Comparison of ENCODE assay signal across 10 mouse cellular contexts in genomic region chr7:16158735-16159134, GRCm38 (mm10). TPM values are rescaled to one million over a fixed set of nuclear protein-coding genes. Genes with fewer than 3 reads are reported as not detected.
DNase-seq lines count a peak whose midpoint lies in the region; ATAC-seq and TF ChIP-seq lines count a peak whose summit lies in the region.
"Had no signal": no experiment of that assay in that cellular context is flagged by ENCODE, and none has a peak within 500 bp of the region (broad histone marks: within the 10 kb centered on the region; RNA-seq: fewer than 3 reads in every experiment).

No protein-coding gene starts in this region.

- H3K4me3 ChIP-seq in left cerebral cortex, adult 2 months, result no peak overlapping the region
- no peak overlapping the region; the same call in 1 of the 2 replicates for H3K4me3 ChIP-seq in embryonic facial prominence, embryonic 15.5 days (replicated peaks)
- H3K4me3 ChIP-seq in hindbrain, embryonic 15.5 days, result peak overlapping the region; percentile 26
- H3K4me3 ChIP-seq in neural tube, embryonic 14.5 days (ENCODE audit: low read depth, low read length), result no peak overlapping the region
- H3K4me3 ChIP-seq: erythroblast, embryonic 14.5 days had no signal

- 0 out of 2 replicates have a peak overlapping the region, but pooled peaks have one; percentile 28 for H3K4me2 ChIP-seq in embryonic facial prominence, embryonic 15.5 days (replicated peaks)
- H3K4me2 ChIP-seq in hindbrain, embryonic 15.5 days, result peak overlapping the region; percentile 47
- 0 out of 2 replicates have a peak overlapping the region, but pooled peaks have one; percentile 16 for H3K4me2 ChIP-seq in neural tube, embryonic 14.5 days (ENCODE audit: low read depth, low read length)

- H3K27me3 ChIP-seq in embryonic facial prominence, embryonic 15.5 days, result peaks cover 24% of the 10 kb centered on the region
- no peaks in the 10 kb centered on the region for H3K27me3 ChIP-seq in hindbrain, embryonic 15.5 days
- no peaks in the 10 kb centered on the region for H3K27me3 ChIP-seq in neural tube, embryonic 14.5 days (ENCODE audit: control insufficient read depth, insufficient read depth, low read length)

- no peaks in the 10 kb centered on the region for H3K36me3 ChIP-seq in embryonic facial prominence, embryonic 15.5 days
- no peaks in the 10 kb centered on the region for H3K36me3 ChIP-seq in hindbrain, embryonic 15.5 days
- 0 out of 2 replicates have a peak, but pooled peaks cover 2% of the 10 kb centered on the region for H3K36me3 ChIP-seq in neural tube, embryonic 14.5 days (ENCODE audit: control insufficient read depth, insufficient read depth, low read length)

- DNase-seq in left cerebral cortex, adult 2 months (ENCODE audit: extremely low spot score in 1 of 2, low spot score in 2 of 2), result no peak
- DNase-seq in left cerebral cortex, adult 18-20 months (ENCODE audit: low spot score in 2 of 2), result no peak
- no peak for DNase-seq in thymus, postnatal 36 days
- DNase-seq: thymus, postnatal 14 days had no signal

- H3K9ac ChIP-seq in embryonic facial prominence, embryonic 15.5 days, result no peak overlapping the region
- H3K9ac ChIP-seq in hindbrain, embryonic 15.5 days, result peak overlapping the region; percentile 25; the same call in 1 of the 2 replicates
- peak overlapping the region; percentile 34 for H3K9ac ChIP-seq in neural tube, embryonic 14.5 days (replicated peaks; ENCODE audit: low read depth, low read length)

- peak overlapping the region; percentile 57 for H3K27ac ChIP-seq in left cerebral cortex, adult 2 months
- H3K27ac ChIP-seq in embryonic facial prominence, embryonic 15.5 days (replicated peaks), result no peak overlapping the region
- no peak overlapping the region for H3K27ac ChIP-seq in hindbrain, embryonic 15.5 days (replicated peaks)
- H3K27ac ChIP-seq in neural tube, embryonic 14.5 days (ENCODE audit: low read depth, low read length), result no peak overlapping the region

- TF ChIP-seq CTCF in left cerebral cortex, adult 2 months (IDR thresholded peaks at IDR 0.05), result no peak

- no peak for ATAC-seq in embryonic facial prominence, embryonic 15.5 days (ENCODE audit: insufficient number of reproducible peaks, low FRiP score, low TSS enrichment, low read depth)
- ATAC-seq in hindbrain, embryonic 15.5 days (ENCODE audit: low FRiP score, low read depth), result 0 out of 2 replicates have a peak, but pooled peaks have one; percentile 7
- peak; percentile 18; the same call in 1 of the 2 replicates for ATAC-seq in neural tube, embryonic 14.5 days (ENCODE audit: low read depth)
- ATAC-seq in frontal cortex, adult (ENCODE audit: low TSS enrichment), result no peak

- no peaks in the 10 kb centered on the region for H3K9me3 ChIP-seq in embryonic facial prominence, embryonic 15.5 days (replicated peaks)
- no peaks in the 10 kb centered on the region for H3K9me3 ChIP-seq in hindbrain, embryonic 15.5 days
- H3K9me3 ChIP-seq in neural tube, embryonic 14.5 days (ENCODE audit: control insufficient read depth, low read length), result no peaks in the 10 kb centered on the region

- WGBS in embryonic facial prominence, embryonic 15.5 days, result 10% methylated on average over 39 of the region's 39 CpGs
- WGBS in hindbrain, embryonic 15.5 days, result 16% methylated on average over 39 of the region's 39 CpGs
- WGBS in neural tube, embryonic 14.5 days, result 16% methylated on average over 39 of the region's 39 CpGs

- peaks cover 6% of the 10 kb centered on the region; the same call in 1 of the 2 replicates for H3K4me1 ChIP-seq in embryonic facial prominence, embryonic 15.5 days
- H3K4me1 ChIP-seq in hindbrain, embryonic 15.5 days (replicated peaks), result 0 out of 2 replicates have a peak, but pooled peaks cover 8% of the 10 kb centered on the region
- H3K4me1 ChIP-seq in neural tube, embryonic 14.5 days (ENCODE audit: control insufficient read depth, insufficient read depth, low read length), result peaks cover 2% of the 10 kb centered on the region; the same call in 1 of the 2 replicates

- intact Hi-C loops in left cerebral cortex, adult 2 months (cut with DNase I), result no loop called here

RNA-seq across cellular contexts. Expression of gene Meis3, which starts 16.2 kb away (rescaled TPM):
- total RNA-seq in left cerebral cortex, adult 2 months (2021), result 10 to 100 TPM; 39.8 to 42.6 TPM
- total RNA-seq in left cerebral cortex, adult 18-20 months (2021), result 10 to 100 TPM; 39.8 to 41.7 TPM
- 47.6 and 51.5 TPM in 2 replicates for polyA plus RNA-seq in embryonic facial prominence, embryonic 15.5 days (2015; fragmentation: Nextera tagmentation; extraction: Ambion mirVana)
- polyA plus RNA-seq in hindbrain, embryonic 15.5 days (2015; fragmentation: Nextera tagmentation; extraction: Ambion mirVana), result 120 and 134 TPM in 2 replicates
- polyA plus RNA-seq in neural tube, embryonic 14.5 days (2014; fragmentation: Nextera tagmentation; extraction: Ambion mirVana), result 122 and 127 TPM in 2 replicates

RNA-seq across cellular contexts. Expression of gene Slc8a2, which starts 29.1 kb away (rescaled TPM):
- total RNA-seq in left cerebral cortex, adult 2 months (2021), result 100 to 1,000 TPM; 226 TPM
- 100 to 1,000 TPM; 214 to 216 TPM for total RNA-seq in left cerebral cortex, adult 18-20 months (2021)
- polyA plus RNA-seq in embryonic facial prominence, embryonic 15.5 days (2015; fragmentation: Nextera tagmentation; extraction: Ambion mirVana), result 0.25 and 0.35 TPM in 2 replicates
- 1.1 TPM in 2 replicates for polyA plus RNA-seq in hindbrain, embryonic 15.5 days (2015; fragmentation: Nextera tagmentation; extraction: Ambion mirVana)
- polyA plus RNA-seq in neural tube, embryonic 14.5 days (2014; fragmentation: Nextera tagmentation; extraction: Ambion mirVana), result 1.5 and 2.0 TPM in 2 replicates
- total RNA-seq: neutrophil, adult 5-6 weeks had no signal
- polyA plus RNA-seq: erythroblast, embryonic 14.5 days had no signal

RNA-seq across cellular contexts. Expression of gene Kptn, which starts 39.0 kb away (rescaled TPM):
- total RNA-seq in left cerebral cortex, adult 2 months (2021), result 10 to 100 TPM; 42.9 to 46.3 TPM
- total RNA-seq in left cerebral cortex, adult 18-20 months (2021), result 10 to 100 TPM; 34.9 to 35.1 TPM
- polyA plus RNA-seq in embryonic facial prominence, embryonic 15.5 days (2015; fragmentation: Nextera tagmentation; extraction: Ambion mirVana), result 31.1 and 33.9 TPM in 2 replicates
- 45.3 and 53.5 TPM in 2 replicates for polyA plus RNA-seq in hindbrain, embryonic 15.5 days (2015; fragmentation: Nextera tagmentation; extraction: Ambion mirVana)
- 39.0 and 39.5 TPM in 2 replicates for polyA plus RNA-seq in neural tube, embryonic 14.5 days (2014; fragmentation: Nextera tagmentation; extraction: Ambion mirVana)

Comparison
In these comparisons a context has a peak if more than half of its experiments do, and no peak if none do; other contexts are left out.
1. ATAC-seq: peak in hindbrain, embryonic 15.5 days (single experiment) and neural tube, embryonic 14.5 days (single experiment); none in embryonic facial prominence, embryonic 15.5 days (single experiment) and frontal cortex, adult (single experiment).
2. Peak in every context shown above with its lines, with median percentiles within 50 percentile points of each other: H3K4me2 ChIP-seq.